Mouse (Mus musculus) liver, adult (tissue): ENCODE results near the gene Hoxc10.

Source experiments
- GATA4 ChIP-seq: IDR thresholded peaks from 2 replicates; pipeline ENCODE4 v1.6.1; 2014; ENCODE audit warnings: mild to moderate bottlenecking, low read length; ENCODE audit not compliant: insufficient replicate concordance

The Hoxc10 gene

GRCm38 (mm10) chr15:102966776-102967311 lies at the start of gene Hoxc10:
Gene Hoxc10, plus strand, starts transcription at chr15:102966796.
- TF ChIP-seq GATA4 = no peak

GRCm38 (mm10) chr15:102917972-102918572 lies 48.5 kb upstream of the Hoxc10 start:
- TF ChIP-seq GATA4 = no peak

- no peak for TF ChIP-seq GATA4
Measured at GRCm38 (mm10) chr15:102918611-102919265, 47.9 kb upstream of the Hoxc10 start.

GRCm38 (mm10) chr15:102919336-102920180 lies 47.0 kb upstream of the Hoxc10 start:
- TF ChIP-seq GATA4 = no peak

- no peak for TF ChIP-seq GATA4
Measured at GRCm38 (mm10) chr15:102920619-102921018, 46.0 kb upstream of the Hoxc10 start.

GRCm38 (mm10) chr15:102921053-102922011 lies 45.3 kb upstream of the Hoxc10 start, which contains the start of gene Hoxc13:
Gene Hoxc13, plus strand, starts transcription at chr15:102921103.
- TF ChIP-seq GATA4 = no peak

- no peak for TF ChIP-seq GATA4
Measured at GRCm38 (mm10) chr15:102922012-102922362, 44.6 kb upstream of the Hoxc10 start.

- TF ChIP-seq GATA4 = no peak
Measured at GRCm38 (mm10) chr15:102922636-102923500, 43.7 kb upstream of the Hoxc10 start.

- no peak for TF ChIP-seq GATA4
Measured at GRCm38 (mm10) chr15:102927032-102927645, 39.5 kb upstream of the Hoxc10 start.

GRCm38 (mm10) chr15:102931706-102932358 lies 34.8 kb upstream of the Hoxc10 start:
- no peak for TF ChIP-seq GATA4

- TF ChIP-seq GATA4 = no peak
Measured at GRCm38 (mm10) chr15:102934438-102934837, 32.2 kb upstream of the Hoxc10 start.

GRCm38 (mm10) chr15:102934897-102935296 lies 31.7 kb upstream of the Hoxc10 start:
- no peak for TF ChIP-seq GATA4
